Mouse (Mus musculus) hindbrain, embryonic 11.5 days (tissue): ENCODE measurements around the gene Cav3. TPM values are rescaled to one million over a fixed set of nuclear protein-coding genes. Genes with fewer than 3 reads are reported as not detected.
A peak's percentile ranks its signal among the peaks of the same experiment; 100 is the strongest.

Source experiments
- ATAC-seq: fragments of 200-750 bp; cut with Nextera tagmentation; 2 replicates; pipeline ENCODE4 v1.8.0; 2017; ENCODE audit warnings: mild to moderate bottlenecking, moderate TSS enrichment, moderate library complexity; ENCODE audit not compliant: low FRiP score
- DNase-seq: peaks from one replicate; pipeline ENCODE4 v3.0.0-alpha.2; 2015; ENCODE audit warnings: low spot score
- H3K27ac ChIP-seq: fragments of 300-500 bp; sonication (generic); 2 replicates; pipeline ENCODE4 v1.5.1; 2014; ENCODE audit warnings: mild to moderate bottlenecking, low read depth, low read length
- H3K27me3 ChIP-seq: fragments of 300-500 bp; sonication (generic); 2 replicates; pipeline ENCODE4 v1.6.1; 2014; ENCODE audit warnings: mild to moderate bottlenecking, low read length, moderate library complexity, mixed read lengths; ENCODE audit not compliant: control insufficient read depth, insufficient read depth
- H3K36me3 ChIP-seq: fragments of 300-500 bp; sonication (generic); 2 replicates; pipeline ENCODE4 v1.6.1; 2014; ENCODE audit warnings: mild to moderate bottlenecking, low read length, moderate library complexity, mixed read lengths; ENCODE audit not compliant: control insufficient read depth, insufficient read depth
- H3K4me1 ChIP-seq: fragments of 300-500 bp; sonication (generic); replicated peaks from 2 replicates; pipeline ENCODE4 v1.6.1; 2014; ENCODE audit warnings: low read length, mixed read lengths; ENCODE audit not compliant: control insufficient read depth, insufficient read depth
- H3K4me2 ChIP-seq: fragments of 300-500 bp; sonication (generic); replicated peaks from 2 replicates; pipeline ENCODE4 v1.6.1; 2014; ENCODE audit warnings: mild to moderate bottlenecking, low read depth, low read length
- H3K4me3 ChIP-seq: fragments of 300-500 bp; sonication (generic); 2 replicates; pipeline ENCODE4 v1.5.1; 2014; ENCODE audit warnings: low read depth, low read length
- H3K9ac ChIP-seq: fragments of 300-500 bp; sonication (generic); 2 replicates; pipeline ENCODE4 v1.6.1; 2014; ENCODE audit warnings: low read depth, low read length
- H3K9me3 ChIP-seq: fragments of 300-500 bp; sonication (generic); 2 replicates; pipeline ENCODE4 v1.6.1; 2016; ENCODE audit warnings: low read length; ENCODE audit not compliant: control insufficient read depth
- WGBS: fragments of 180-500 bp; shearing (Covaris S2); extraction: QIAGEN DNeasy Blood & Tissue Kit; methylation state at CpG from one replicate; pipeline ENCODE4 v1.1.7; 2014; 5-methylcytosine and 5-hydroxymethylcytosine counted together
- polyA plus RNA-seq: library from polyadenylated mRNA; unstranded; fragments of >200 nt; fragmentation: Nextera tagmentation; extraction: Ambion mirVana; gene quantifications from 2 replicates; pipeline ENCODE4 v1.2.1, GENCODE M21; 2014

The Cav3 gene
- polyA plus RNA-seq, 1 experiment from 2014 or later: not detected

DNA sequence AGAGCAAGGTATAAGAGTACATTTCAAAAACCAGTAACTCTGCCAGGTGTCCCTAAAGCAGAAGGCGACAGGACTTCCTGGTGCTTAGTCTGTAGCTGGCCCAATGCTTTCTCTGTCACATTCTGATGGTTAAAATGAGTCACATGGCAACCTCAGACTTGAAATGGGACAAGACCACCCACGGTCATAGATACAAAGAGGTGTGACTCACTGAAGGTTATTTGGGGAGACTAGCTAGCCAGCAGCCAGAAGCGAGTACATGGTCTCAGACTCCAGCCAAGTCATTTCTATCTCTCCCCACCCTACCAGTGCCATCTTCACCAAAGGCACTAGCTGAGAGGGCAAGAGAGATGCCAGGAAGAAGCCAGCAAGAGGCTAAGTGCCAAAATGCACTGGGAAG lies 6.1 kb downstream of the Cav3 start:
- H3K9me3 ChIP-seq: no peaks in the 10 kb centered on the region
- no peak overlapping the region for H3K27ac ChIP-seq
- WGBS: 81% methylated on average over 3 of the region's 3 CpGs
- H3K4me2 ChIP-seq: no peak overlapping the region
- H3K9ac ChIP-seq: no peak overlapping the region
- no peak overlapping the region for H3K4me3 ChIP-seq
- ATAC-seq (no peak), DNase-seq (no peak)
- H3K4me1 ChIP-seq: no peaks in the 10 kb centered on the region
- H3K36me3 ChIP-seq: no peaks in the 10 kb centered on the region
- no peaks in the 10 kb centered on the region for H3K27me3 ChIP-seq

DNA sequence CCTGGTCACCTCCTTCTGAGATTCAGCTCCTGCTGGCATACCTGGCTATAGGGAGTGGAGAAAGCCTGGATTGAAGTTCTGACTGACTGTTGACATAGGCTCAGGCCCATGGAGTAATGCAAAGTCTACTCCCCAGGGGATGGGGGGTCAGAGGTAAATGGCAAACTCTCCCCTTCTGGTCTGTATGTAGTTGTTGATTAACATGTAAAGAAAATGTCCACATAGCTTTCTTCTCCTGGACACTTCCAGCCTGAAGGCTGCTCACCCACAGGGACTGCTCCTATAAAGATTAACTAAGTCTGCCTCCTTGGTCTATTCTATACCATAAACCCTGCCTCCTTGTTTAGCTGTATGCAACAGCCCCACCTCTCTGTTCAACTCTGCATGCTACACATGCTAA lies 6.7 kb downstream of the Cav3 start:
- ATAC-seq: no peak
- DNase-seq: no peak
- Histone ChIP-seq H3K36me3 (no peaks in the 10 kb centered on the region), H3K4me1 (no peaks in the 10 kb centered on the region), H3K9me3 (no peaks in the 10 kb centered on the region), H3K9ac (no peak overlapping the region), H3K27me3 (no peaks in the 10 kb centered on the region), H3K4me3 (no peak overlapping the region), H3K4me2 (no peak overlapping the region), H3K27ac (no peak overlapping the region)

DNA sequence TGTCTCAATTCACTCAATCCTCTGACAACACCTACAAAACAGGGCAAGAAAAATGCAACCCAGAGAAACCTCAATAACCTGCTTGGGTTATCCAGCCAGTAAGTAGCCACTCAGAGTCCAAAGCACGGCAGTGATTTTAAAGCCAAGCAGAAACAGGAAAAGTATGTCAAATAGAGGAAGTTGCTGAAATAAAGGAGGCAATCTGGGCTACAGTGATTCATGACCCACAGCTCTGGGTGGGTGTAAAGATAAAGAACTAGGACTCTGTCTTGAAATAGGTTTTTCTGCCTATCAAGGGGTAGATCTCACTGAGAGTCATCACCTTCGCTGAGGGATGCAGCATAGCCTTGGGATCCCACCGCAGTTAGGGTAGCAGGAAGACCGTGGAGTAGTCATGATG lies 12.3 kb downstream of the Cav3 start:
- no peaks in the 10 kb centered on the region for H3K27me3 ChIP-seq
- no peaks in the 10 kb centered on the region for H3K4me1 ChIP-seq
- H3K36me3 ChIP-seq: no peaks in the 10 kb centered on the region
- H3K4me3 ChIP-seq: no peak overlapping the region
- ATAC-seq (no peak), DNase-seq (no peak)
- H3K9ac ChIP-seq: no peak overlapping the region
- no peaks in the 10 kb centered on the region for H3K9me3 ChIP-seq
- WGBS: 90% methylated on average over 4 of the region's 4 CpGs
- no peak overlapping the region for H3K27ac ChIP-seq
- H3K4me2 ChIP-seq: no peak overlapping the region

DNA sequence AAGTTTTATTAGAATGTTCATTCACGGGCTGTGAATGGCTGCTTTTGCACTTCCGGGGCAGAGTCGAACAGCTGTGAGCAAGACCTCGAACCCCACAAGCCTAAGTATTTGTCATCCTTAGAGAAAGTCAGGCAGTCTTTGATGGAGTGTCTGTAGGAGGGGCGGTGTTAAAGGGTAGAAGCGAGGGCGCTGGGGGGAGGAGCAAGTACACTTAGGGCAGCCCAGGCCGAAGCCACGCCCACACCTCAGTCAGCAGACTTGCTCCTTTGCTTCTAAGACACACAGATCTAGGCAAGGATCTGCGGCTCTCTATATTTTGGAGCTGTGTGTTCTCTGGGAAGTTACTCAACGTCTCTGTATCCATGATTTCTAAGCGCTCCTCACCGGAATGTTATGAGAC lies 20.6 kb downstream of the Cav3 start:
- Histone ChIP-seq H3K4me2 (no peak overlapping the region), H3K36me3 (no peaks in the 10 kb centered on the region), H3K4me3 (no peak overlapping the region), H3K9ac (no peak overlapping the region), H3K27ac (no peak overlapping the region), H3K9me3 (no peaks in the 10 kb centered on the region), H3K4me1 (no peaks in the 10 kb centered on the region), H3K27me3 (no peaks in the 10 kb centered on the region)
- DNase-seq (no peak), ATAC-seq (no peak; the same call in 1 of the 2 replicates)
- WGBS: 48% methylated on average over 13 of the region's 13 CpGs

DNA sequence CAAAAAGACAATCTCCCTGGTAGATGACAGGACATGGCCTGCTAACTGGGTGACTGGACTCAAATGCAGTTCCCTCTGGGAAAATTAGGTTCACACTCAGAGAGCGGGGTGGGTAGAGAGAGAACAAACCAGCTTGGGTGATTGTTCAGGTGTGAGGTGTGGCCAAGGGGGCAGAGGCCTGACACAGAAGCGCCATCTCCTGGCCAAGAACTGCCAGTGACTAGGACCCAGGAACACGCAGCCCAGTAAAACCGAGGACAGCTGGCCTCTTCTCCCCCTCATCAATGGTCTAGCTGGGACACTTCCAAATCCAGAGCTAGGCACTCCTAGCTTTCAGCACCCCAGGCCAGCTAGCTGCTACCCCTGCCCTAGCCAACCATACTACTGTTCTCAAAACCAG lies 25.0 kb downstream of the Cav3 start:
- Histone ChIP-seq H3K27ac (no peak overlapping the region), H3K9me3 (no peaks in the 10 kb centered on the region), H3K36me3 (no peaks in the 10 kb centered on the region), H3K9ac (no peak overlapping the region), H3K27me3 (peaks cover 21% of the 10 kb centered on the region), H3K4me3 (no peak overlapping the region), H3K4me2 (no peak overlapping the region), H3K4me1 (no peaks in the 10 kb centered on the region; the same call in none of the 2 replicates)
- WGBS: 6% methylated on average over 4 of the region's 4 CpGs
- ATAC-seq (peak; percentile 38), DNase-seq (peak; percentile 60)

DNA sequence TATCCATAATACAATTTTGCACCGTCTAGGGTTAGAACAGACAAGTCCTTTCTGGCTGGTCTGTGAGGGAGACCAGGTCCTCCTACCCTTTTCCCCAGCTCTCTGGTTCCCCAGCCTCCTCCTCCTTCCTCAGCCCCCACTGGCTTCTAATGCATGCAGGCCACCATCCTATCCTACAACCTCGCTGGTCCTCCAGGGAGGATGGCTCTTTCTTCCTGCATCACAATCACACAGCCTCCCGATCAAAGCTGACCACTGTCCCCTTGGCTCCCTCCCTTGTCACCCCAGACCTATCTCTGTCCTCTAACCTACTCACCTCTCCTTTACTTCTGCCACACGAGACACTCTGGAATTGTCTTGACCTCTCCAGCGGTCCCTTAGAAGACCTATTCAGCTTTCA lies 28.7 kb downstream of the Cav3 start:
- H3K4me3 ChIP-seq: no peak overlapping the region
- 76% methylated on average over 5 of the region's 5 CpGs for WGBS
- H3K27ac ChIP-seq: no peak overlapping the region
- H3K36me3 ChIP-seq: no peaks in the 10 kb centered on the region
- H3K4me2 ChIP-seq: no peak overlapping the region
- ATAC-seq (no peak), DNase-seq (no peak)
- H3K9me3 ChIP-seq: no peaks in the 10 kb centered on the region
- peaks cover 41% of the 10 kb centered on the region for H3K27me3 ChIP-seq
- H3K9ac ChIP-seq: no peak overlapping the region
- H3K4me1 ChIP-seq: peaks cover 9% of the 10 kb centered on the region

DNA sequence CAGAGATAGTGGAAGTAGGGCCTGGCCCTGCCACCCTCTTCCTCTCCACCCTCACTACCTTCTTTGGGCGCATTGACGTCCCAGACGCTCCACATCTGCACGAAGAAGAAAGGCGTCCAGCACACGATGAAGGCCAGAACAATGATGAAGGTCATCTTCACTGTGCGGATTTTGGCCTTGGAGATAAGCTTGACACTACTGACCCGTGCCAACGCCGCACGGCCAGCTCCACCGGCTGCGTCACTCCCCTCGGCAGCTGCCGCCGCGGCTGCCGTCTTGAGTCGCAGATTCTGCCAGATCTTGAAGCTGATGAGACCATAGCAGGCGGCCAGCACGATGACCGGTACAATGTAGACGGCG lies 29.5 kb downstream of the Cav3 start:
- no peak overlapping the region for H3K9ac ChIP-seq
- 36% methylated on average over 24 of the region's 24 CpGs for WGBS
- peak overlapping the region; percentile 47 for H3K4me2 ChIP-seq
- no peak for DNase-seq
- no peak for ATAC-seq
- peaks cover 44% of the 10 kb centered on the region for H3K27me3 ChIP-seq
- no peaks in the 10 kb centered on the region for H3K36me3 ChIP-seq
- H3K27ac ChIP-seq: no peak overlapping the region
- peak overlapping the region; percentile 31 for H3K4me3 ChIP-seq
- peaks cover 9% of the 10 kb centered on the region for H3K4me1 ChIP-seq
- H3K9me3 ChIP-seq: no peaks in the 10 kb centered on the region

DNA sequence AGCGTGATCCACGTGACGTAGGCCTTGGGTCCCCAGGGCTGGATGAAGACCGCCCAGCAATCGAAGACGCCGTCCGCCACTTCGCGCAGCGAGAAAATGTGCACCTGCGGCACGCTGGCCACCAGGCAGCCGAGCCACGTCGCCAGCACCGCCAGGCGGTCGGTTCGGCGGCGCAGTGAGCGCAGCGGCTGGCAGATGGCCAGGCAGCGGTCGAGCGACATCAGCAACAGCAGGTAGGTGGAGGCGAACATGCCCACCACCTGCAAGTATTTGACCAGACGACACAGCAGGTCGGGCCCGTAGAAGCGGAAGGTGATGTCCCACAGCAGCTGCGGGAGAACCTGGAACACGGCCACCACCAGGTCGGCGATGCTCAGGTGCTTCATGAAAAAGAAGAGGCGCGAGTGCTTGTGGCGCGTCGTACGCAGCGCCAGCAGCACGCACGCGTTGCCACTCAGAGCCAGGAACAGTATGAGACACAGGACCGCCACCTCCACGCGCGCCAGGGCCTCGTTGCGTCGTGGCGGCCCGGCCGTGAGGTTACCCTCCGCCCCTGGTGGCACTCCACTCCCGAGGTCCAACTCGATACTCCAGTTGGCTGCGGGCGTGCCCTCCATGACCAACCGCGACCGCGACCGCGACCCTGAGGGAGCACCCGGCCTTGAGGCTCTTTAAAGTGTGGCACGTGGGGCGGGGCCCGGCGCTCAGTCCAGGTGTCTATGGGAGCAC lies 30.0 kb downstream of the Cav3 start:
- peaks cover 44% of the 10 kb centered on the region for H3K27me3 ChIP-seq
- ATAC-seq (peak; percentile 26; the same call in 1 of the 2 replicates), DNase-seq (peak; percentile 61)
- H3K4me2 ChIP-seq: peak overlapping the region; percentile 47
- H3K9me3 ChIP-seq: no peaks in the 10 kb centered on the region
- H3K27ac ChIP-seq: no peak overlapping the region
- H3K36me3 ChIP-seq: no peaks in the 10 kb centered on the region
- peak overlapping the region; percentile 31 for H3K4me3 ChIP-seq
- peaks cover 9% of the 10 kb centered on the region for H3K4me1 ChIP-seq
- H3K9ac ChIP-seq: peak overlapping the region; percentile 5; the same call in 1 of the 2 replicates
- WGBS: 7% methylated on average over 72 of the region's 72 CpGs

DNA sequence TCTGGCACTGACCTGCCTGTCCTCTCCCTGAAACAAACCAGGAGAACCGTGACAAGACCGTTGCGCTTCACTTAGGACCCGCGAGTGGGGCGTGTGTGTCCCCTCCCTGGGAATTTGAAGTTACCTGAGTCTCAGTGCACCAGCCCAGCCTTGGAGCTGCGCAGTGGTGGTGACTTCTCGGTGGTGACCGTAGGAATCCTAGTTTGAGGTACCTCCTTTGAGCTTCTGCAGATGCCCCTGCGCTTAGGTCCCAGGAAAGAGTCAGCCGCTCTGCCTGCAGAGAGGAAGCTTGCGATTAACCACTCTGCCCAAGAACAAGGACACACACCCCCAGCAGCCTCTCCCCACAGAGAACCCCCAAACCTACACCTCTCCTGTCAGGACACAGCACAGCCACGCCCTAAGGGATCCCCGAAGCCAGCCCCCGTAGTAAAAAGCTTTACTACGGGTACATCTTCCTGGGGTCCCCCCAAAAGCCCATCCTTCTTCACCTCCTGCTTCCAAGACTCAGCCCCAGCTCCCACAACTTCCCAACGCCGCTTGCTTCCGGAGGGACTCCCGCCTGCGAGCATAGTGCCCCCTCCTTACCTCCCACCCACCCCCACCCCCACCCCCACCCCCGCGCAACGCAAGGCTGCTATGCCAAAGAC lies 30.7 kb downstream of the Cav3 start, which contains the start of gene Oxtr:
TSS of gene Oxtr (minus strand) at position 34 of the 650 bp plus-strand sequence.
- WGBS: 9% methylated on average over 21 of the region's 24 CpGs
- Histone ChIP-seq H3K27ac (no peak within 1 kb of the TSS), H3K36me3 (no peaks in the 10 kb centered on the region), H3K9ac (peak within 1 kb of the TSS; percentile 5; the same call in 1 of the 2 replicates), H3K4me2 (peak within 1 kb of the TSS; percentile 51), H3K4me3 (peak within 1 kb of the TSS; percentile 31), H3K9me3 (no peaks in the 10 kb centered on the region), H3K4me1 (peaks cover 9% of the 10 kb centered on the region), H3K27me3 (peaks cover 44% of the 10 kb centered on the region)
- ATAC-seq (peak; percentile 16; the same call in 1 of the 2 replicates), DNase-seq (peak; percentile 33)
